Mouse (Mus musculus) embryonic facial prominence, embryonic 12.5 days (tissue): ENCODE results near the gene Pgbd5. TPM values are rescaled to one million over a fixed set of nuclear protein-coding genes. Genes with fewer than 3 reads are reported as not detected.
A peak's percentile ranks its signal among the peaks of the same experiment; 100 is the strongest.

Experiments used
- ATAC-seq: fragments of 200-750 bp; cut with Nextera tagmentation; 2 replicates; pipeline ENCODE4 v1.8.0; 2017; ENCODE audit not compliant: insufficient number of reproducible peaks, insufficient read depth, low FRiP score, low TSS enrichment
- H3K27ac ChIP-seq: fragments of 300-500 bp; sonication (generic); 2 replicates; pipeline ENCODE4 v1.5.1; 2016; ENCODE audit warnings: mild to moderate bottlenecking
- H3K27me3 ChIP-seq: fragments of 300-500 bp; sonication (generic); 2 replicates; pipeline ENCODE4 v1.6.1; 2016; ENCODE audit warnings: mild to moderate bottlenecking, moderate library complexity
- H3K36me3 ChIP-seq: fragments of 300-500 bp; sonication (generic); 2 replicates; pipeline ENCODE4 v1.6.1; 2016; ENCODE audit warnings: mild to moderate bottlenecking
- H3K4me1 ChIP-seq: fragments of 300-500 bp; sonication (generic); 2 replicates; pipeline ENCODE4 v1.6.1; 2016
- H3K4me2 ChIP-seq: fragments of 300-500 bp; sonication (generic); replicated peaks from 2 replicates; pipeline ENCODE4 v1.6.1; 2016; ENCODE audit warnings: mild to moderate bottlenecking, moderate library complexity
- H3K4me3 ChIP-seq: fragments of 300-500 bp; sonication (generic); 2 replicates; pipeline ENCODE4 v1.5.1; 2016; ENCODE audit warnings: mild to moderate bottlenecking
- H3K9ac ChIP-seq: fragments of 300-500 bp; sonication (generic); 2 replicates; pipeline ENCODE4 v1.6.1; 2016; ENCODE audit warnings: mild to moderate bottlenecking, moderate library complexity
- H3K9me3 ChIP-seq: fragments of 300-500 bp; sonication (generic); 2 replicates; pipeline ENCODE4 v1.6.1; 2016; ENCODE audit warnings: mild to moderate bottlenecking, moderate library complexity
- WGBS: fragments of 180-500 bp; shearing (Covaris S2); methylation state at CpG from one replicate; pipeline ENCODE4 v1.1.7; 2016; 5-methylcytosine and 5-hydroxymethylcytosine counted together
- polyA plus RNA-seq: library from polyadenylated mRNA; unstranded; fragments of >200 nt; fragmentation: Nextera tagmentation; extraction: Ambion mirVana; gene quantifications from 2 replicates; pipeline ENCODE4 v1.2.1, GENCODE M21; 2016

Pgbd5 gene
- polyA plus RNA-seq, 1 experiment from 2014 or later, result 2.0 TPM

DNA sequence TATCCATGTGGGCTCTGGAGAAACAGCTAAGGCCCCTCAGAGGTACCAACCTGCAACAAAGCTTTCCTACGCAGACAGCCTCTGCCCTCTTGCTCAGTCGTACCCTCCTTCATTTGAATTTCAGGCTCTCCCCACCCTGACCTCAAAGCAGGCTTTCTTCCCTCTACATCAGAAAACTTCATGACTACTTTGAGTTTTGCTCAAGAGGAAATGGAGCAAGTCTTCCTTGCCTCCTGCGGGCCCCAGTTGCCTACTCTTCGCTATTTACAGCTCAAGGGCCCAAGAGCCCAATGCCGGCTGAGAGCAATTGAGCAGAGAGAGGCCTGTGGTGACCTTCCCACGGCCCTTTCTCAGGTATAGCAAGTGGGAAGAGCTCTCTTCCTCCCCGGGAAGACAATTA, 76.9 kb downstream of the Pgbd5 start:
- Histone ChIP-seq H3K27me3 (no peaks in the 10 kb centered on the region), H3K9me3 (no peaks in the 10 kb centered on the region), H3K9ac (no peak overlapping the region), H3K4me1 (no peaks in the 10 kb centered on the region), H3K27ac (no peak overlapping the region), H3K4me2 (no peak overlapping the region), H3K36me3 (no peaks in the 10 kb centered on the region), H3K4me3 (no peak overlapping the region)
- ATAC-seq, result no peak
- WGBS, result 72% methylated on average over 7 of the region's 7 CpGs

GRCm38 (mm10) chr8:124361773-124362427, 77.6 kb downstream of the Pgbd5 start:
- Histone ChIP-seq H3K36me3 (no peaks in the 10 kb centered on the region), H3K9ac (no peak overlapping the region), H3K4me2 (no peak overlapping the region), H3K9me3 (no peaks in the 10 kb centered on the region), H3K27ac (no peak overlapping the region), H3K27me3 (no peaks in the 10 kb centered on the region), H3K4me1 (no peaks in the 10 kb centered on the region), H3K4me3 (no peak overlapping the region)
- WGBS, result 81% methylated on average over 11 of the region's 11 CpGs
- ATAC-seq, result no peak

DNA sequence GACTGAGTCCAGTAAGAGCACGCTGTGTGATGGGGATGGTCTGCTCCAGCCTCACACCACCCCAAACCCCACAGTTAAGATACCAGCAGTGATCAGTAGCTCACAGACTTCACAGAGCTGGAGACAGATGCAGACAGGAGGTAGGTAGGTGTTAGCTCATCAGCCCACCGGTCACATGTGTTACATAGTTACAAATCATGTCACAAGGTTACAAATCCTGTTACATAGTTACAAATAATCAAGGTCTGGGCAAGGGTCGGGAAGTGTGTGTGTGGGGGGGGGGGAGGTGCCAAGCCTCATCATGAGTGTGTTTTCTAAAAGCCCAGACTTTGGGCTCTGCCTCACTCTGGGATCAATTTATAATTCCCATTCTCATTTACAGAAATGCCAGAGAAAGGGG, 78.5 kb downstream of the Pgbd5 start:
- H3K36me3 ChIP-seq, result no peaks in the 10 kb centered on the region
- H3K4me1 ChIP-seq, result no peaks in the 10 kb centered on the region
- no peak overlapping the region for H3K4me2 ChIP-seq
- 79% methylated on average over 3 of the region's 3 CpGs for WGBS
- no peak overlapping the region for H3K4me3 ChIP-seq
- ATAC-seq, result no peak
- no peak overlapping the region for H3K27ac ChIP-seq
- no peaks in the 10 kb centered on the region for H3K9me3 ChIP-seq
- H3K27me3 ChIP-seq, result no peaks in the 10 kb centered on the region
- no peak overlapping the region for H3K9ac ChIP-seq

DNA sequence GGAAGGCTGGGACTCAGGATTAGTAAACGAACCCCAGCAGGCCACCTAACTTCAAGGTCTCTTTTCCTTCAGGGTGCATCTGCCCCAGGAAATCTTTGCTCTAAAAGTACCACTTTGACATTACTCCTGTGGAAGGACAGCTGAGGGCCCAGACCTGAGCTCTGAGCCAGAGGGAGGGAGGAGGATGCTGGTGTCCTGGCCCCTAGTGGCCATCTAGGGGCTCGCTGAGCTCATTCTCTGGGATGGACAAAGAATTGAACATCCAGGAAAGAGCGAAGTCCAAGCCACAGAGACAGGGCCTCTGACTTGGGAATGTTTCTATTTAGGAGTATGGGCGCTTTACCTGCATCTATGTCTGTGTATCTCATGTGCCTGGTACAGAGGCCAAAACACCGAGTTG, 87.8 kb downstream of the Pgbd5 start:
- ATAC-seq, result no peak
- Histone ChIP-seq H3K4me3 (no peak overlapping the region), H3K4me2 (no peak overlapping the region), H3K9ac (no peak overlapping the region), H3K36me3 (no peaks in the 10 kb centered on the region), H3K4me1 (no peaks in the 10 kb centered on the region), H3K27ac (no peak overlapping the region), H3K27me3 (no peaks in the 10 kb centered on the region), H3K9me3 (no peaks in the 10 kb centered on the region)
- 63% methylated on average over 5 of the region's 5 CpGs for whole genome bisulfite sequencing

DNA sequence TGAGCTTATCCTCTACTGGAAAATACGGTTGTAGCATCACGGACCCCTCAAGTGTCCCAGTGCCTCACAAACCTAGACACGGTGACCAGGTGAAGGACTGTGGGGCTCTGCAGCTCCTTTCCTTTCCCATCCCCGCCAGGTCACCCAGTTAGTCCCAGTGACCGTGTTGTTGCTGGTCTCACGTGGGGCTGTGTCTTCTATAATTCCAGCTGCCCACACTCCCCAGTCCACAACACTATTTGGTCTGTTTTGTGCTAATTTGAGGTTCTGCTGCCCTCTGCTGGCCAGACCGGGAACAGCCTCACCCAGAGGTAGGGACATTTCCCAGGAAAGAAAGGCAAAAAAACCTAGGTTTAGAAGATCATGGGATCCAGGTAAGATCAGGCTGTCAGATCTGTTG, 89.8 kb downstream of the Pgbd5 start:
- H3K9me3 ChIP-seq, result no peaks in the 10 kb centered on the region
- H3K27ac ChIP-seq, result no peak overlapping the region
- no peak overlapping the region for H3K4me2 ChIP-seq
- H3K9ac ChIP-seq, result no peak overlapping the region
- H3K4me3 ChIP-seq, result no peak overlapping the region
- 36% methylated on average over 7 of the region's 7 CpGs for whole genome bisulfite sequencing
- no peaks in the 10 kb centered on the region for H3K4me1 ChIP-seq
- no peaks in the 10 kb centered on the region for H3K27me3 ChIP-seq
- ATAC-seq, result no peak
- peaks cover 5% of the 10 kb centered on the region; the same call in 1 of the 2 replicates for H3K36me3 ChIP-seq

DNA sequence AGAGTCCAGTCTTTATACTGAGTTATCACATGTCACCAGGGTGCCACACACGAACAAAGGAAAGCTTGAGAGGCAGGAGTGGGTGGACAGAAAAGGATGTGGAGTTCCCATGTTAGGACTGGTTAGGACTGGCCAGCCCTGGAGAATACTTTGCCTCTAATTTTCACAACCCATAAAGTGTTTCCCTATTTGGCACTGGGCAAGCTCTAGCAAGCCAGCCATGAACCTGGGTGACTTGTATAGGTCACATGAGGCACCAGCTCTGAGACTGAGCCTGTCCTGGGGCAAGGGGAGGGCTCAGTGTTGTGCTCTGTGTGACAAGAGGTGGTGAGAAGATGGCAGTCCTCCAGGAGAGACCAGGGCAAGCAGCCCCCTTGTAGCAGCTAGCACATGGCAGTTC, 91.4 kb downstream of the Pgbd5 start:
- no peaks in the 10 kb centered on the region for H3K9me3 ChIP-seq
- H3K4me3 ChIP-seq, result no peak overlapping the region
- WGBS, result 64% methylated on average over 1 of the region's 1 CpGs
- H3K9ac ChIP-seq, result no peak overlapping the region
- H3K27ac ChIP-seq, result no peak overlapping the region
- no peak overlapping the region for H3K4me2 ChIP-seq
- no peaks in the 10 kb centered on the region for H3K4me1 ChIP-seq
- H3K36me3 ChIP-seq, result peaks cover 19% of the 10 kb centered on the region
- no peaks in the 10 kb centered on the region for H3K27me3 ChIP-seq
- ATAC-seq, result no peak

DNA sequence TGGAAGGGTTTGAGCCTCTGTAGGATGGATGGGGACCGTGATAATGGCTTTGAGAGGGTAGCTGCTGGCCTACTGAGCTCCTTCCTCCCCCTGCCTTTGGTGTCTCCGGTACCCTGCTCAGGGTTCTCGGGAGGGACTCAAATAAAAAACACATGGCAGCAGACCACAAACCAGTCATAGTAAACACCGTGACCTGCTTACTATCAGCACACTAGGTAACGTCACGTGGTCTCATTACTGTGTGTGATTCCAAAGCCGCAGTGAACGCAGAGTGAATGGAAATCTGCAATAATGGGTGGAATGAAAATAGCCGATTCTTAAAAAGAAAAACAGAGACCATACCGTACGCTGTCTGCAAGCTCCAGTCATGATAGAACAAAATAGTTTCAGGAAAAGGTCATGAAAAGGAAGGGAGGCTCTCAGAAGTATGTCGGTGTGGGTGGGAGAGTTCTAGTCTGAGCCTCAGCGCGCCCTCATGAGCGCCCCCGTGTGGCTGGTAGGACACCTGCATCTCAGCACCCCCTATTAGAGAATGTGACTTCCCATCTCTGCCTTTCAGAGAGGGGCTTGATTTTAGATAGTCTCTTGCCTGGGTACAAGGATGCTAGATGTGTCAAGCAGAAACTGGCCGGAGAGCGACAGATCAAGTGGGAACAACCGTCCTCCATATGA, 92.5 kb downstream of the Pgbd5 start:
- Histone ChIP-seq H3K36me3 (peaks cover 26% of the 10 kb centered on the region), H3K27ac (0 out of 2 replicates have a peak overlapping the region, but pooled peaks have one; percentile 7)
- peak; percentile 57; the same call in 1 of the 2 replicates for ATAC-seq

DNA sequence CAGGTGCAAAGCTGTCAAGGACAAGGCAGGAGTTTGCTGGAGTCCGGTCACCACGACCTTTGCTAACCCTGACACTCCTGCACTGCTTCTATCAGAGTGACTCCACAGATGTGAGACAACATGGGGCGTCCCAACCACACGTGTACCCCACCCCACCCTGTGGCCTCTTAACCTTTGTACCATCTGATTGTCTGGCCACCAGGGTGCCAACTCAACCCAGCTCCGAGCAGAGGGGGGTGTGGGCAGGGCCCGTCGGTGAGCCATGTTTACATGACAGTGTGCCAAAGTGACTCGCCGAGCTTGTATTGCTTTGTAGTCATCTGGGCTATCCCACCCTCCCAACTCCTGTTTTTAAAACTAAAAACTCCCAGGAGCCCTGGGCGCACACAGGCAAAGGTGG, 94.4 kb downstream of the Pgbd5 start:
- ATAC-seq, result no peak
- peaks cover 38% of the 10 kb centered on the region for H3K36me3 ChIP-seq
- H3K4me3 ChIP-seq, result no peak overlapping the region
- no peak overlapping the region for H3K4me2 ChIP-seq
- 84% methylated on average over 10 of the region's 10 CpGs for WGBS
- H3K9me3 ChIP-seq, result no peaks in the 10 kb centered on the region
- no peak overlapping the region for H3K9ac ChIP-seq
- H3K27me3 ChIP-seq, result no peaks in the 10 kb centered on the region
- no peak overlapping the region for H3K27ac ChIP-seq
- peaks cover 3% of the 10 kb centered on the region; the same call in 1 of the 2 replicates for H3K4me1 ChIP-seq

More for the DNA sequence above, 92.5 kb downstream of the Pgbd5 start:
- Histone ChIP-seq H3K4me1 (no peaks in the 10 kb centered on the region), H3K27me3 (no peaks in the 10 kb centered on the region), H3K9ac (no peak overlapping the region), H3K9me3 (no peaks in the 10 kb centered on the region), H3K4me2 (0 out of 2 replicates have a peak overlapping the region, but pooled peaks have one; percentile 2), H3K4me3 (no peak overlapping the region)
- 32% methylated on average over 19 of the region's 19 CpGs for WGBS

DNA sequence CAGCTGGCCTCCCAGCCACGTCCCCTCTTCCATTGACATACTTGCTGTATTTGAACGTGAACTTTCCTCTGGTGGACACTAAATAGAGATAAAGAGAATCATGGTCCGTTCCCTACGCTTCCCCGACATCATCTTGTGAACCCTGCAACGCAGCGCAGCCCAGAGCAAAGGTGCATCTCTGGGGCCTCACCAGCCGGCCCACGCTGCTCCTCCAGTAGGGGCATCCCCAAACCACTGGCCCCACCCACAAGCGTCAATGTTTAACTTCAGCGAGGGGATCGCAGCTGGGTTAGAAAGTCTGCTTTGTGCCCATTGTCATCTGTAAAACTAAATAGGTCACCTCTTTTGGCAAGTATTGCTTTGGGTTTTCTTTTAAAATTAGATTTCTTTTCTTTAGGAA, 95.5 kb downstream of the Pgbd5 start:
- H3K4me2 ChIP-seq, result no peak overlapping the region
- no peak for ATAC-seq
- no peak overlapping the region for H3K4me3 ChIP-seq
- H3K9me3 ChIP-seq, result no peaks in the 10 kb centered on the region
- no peak overlapping the region for H3K9ac ChIP-seq
- H3K27ac ChIP-seq, result no peak overlapping the region
- no peaks in the 10 kb centered on the region for H3K27me3 ChIP-seq
- WGBS, result 93% methylated on average over 12 of the region's 12 CpGs
- peaks cover 46% of the 10 kb centered on the region for H3K36me3 ChIP-seq
- H3K4me1 ChIP-seq, result peaks cover 4% of the 10 kb centered on the region; the same call in 1 of the 2 replicates

DNA sequence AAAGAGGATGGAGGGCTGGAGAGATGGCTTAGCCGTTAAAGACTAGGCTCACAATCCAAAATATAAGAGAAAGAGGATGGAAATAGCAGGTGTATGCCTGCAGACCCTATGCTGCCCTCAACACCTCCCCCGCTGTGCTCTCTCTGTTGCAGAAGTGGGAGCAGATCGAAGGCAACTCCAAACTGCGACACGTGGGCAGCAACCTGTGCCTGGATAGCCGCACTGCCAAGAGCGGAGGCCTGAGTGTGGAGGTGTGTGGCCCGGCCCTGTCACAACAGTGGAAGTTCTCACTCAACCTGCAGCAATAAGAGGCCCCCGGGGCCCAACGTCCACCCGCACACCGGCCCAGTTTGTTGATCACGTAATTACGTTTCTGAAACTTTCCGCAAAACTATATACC, 96.3 kb downstream of the Pgbd5 start:
- Histone ChIP-seq H3K36me3 (peaks cover 55% of the 10 kb centered on the region), H3K9ac (no peak overlapping the region), H3K4me3 (no peak overlapping the region), H3K4me1 (peaks cover 4% of the 10 kb centered on the region; the same call in 1 of the 2 replicates), H3K27ac (no peak overlapping the region), H3K4me2 (no peak overlapping the region), H3K27me3 (no peaks in the 10 kb centered on the region), H3K9me3 (no peaks in the 10 kb centered on the region)
- 93% methylated on average over 15 of the region's 15 CpGs for WGBS
- ATAC-seq, result no peak

- peaks cover 80% of the 10 kb centered on the region for H3K36me3 ChIP-seq
- H3K4me2 ChIP-seq, result no peak overlapping the region
- H3K27ac ChIP-seq, result no peak overlapping the region
- no peak overlapping the region for H3K4me3 ChIP-seq
- 0 out of 2 replicates have a peak, but pooled peaks have one; percentile 26 for ATAC-seq
- no peaks in the 10 kb centered on the region for H3K9me3 ChIP-seq
- no peaks in the 10 kb centered on the region for H3K27me3 ChIP-seq
- H3K4me1 ChIP-seq, result peaks cover 4% of the 10 kb centered on the region; the same call in 1 of the 2 replicates
- H3K9ac ChIP-seq, result no peak overlapping the region; the same call in 1 of the 2 replicates
- WGBS, result 71% methylated on average over 17 of the region's 17 CpGs
Measured at GRCm38 (mm10) chr8:124340360-124341068, 98.9 kb downstream of the Pgbd5 start.
